Mouse (Mus musculus) brain, embryonic 14.5 days (tissue): Measurements from ENCODE around the gene Efr3b.

Experiments
- CTCF ChIP-seq: fragments of 200-500 bp; IDR thresholded peaks from 2 replicates; pipeline ENCODE4 v1.5.1; 2012; ENCODE audit warnings: inconsistent platforms, mild to moderate bottlenecking, moderate library complexity, borderline replicate concordance; ENCODE audit not compliant: insufficient read depth, insufficient read length; ENCODE audit errors: extremely low read depth
- POLR2A ChIP-seq: fragments of 200-500 bp; IDR thresholded peaks from 2 replicates; pipeline ENCODE4 v1.6.1; 2012; ENCODE audit warnings: mild to moderate bottlenecking, inconsistent platforms, borderline replicate concordance; ENCODE audit not compliant: poor library complexity, insufficient read depth, insufficient read length, severe bottlenecking; ENCODE audit errors: extremely low read depth

DNA sequence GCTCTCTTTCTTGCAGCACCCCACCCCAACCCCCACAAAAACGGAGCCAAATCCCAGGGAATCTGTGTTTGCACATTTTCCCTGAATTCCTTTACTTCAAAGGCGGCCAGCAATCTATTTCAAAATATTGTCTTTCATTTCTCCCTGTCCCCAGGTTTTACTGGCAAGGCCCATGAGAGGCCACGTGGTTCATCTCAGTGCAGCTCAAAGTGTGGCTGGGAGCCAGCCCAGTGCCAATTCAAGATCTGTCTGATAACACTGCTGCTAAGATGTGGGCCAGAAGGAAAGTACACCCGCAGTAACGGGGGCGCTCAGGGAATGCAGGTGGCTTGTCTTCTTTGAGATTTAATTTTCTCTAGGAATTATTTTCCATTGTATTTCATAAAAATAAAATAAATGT is 56.5 kb downstream of the Efr3b start:
- TF ChIP-seq POLR2A (no peak), CTCF (no peak)
